Mouse (Mus musculus) intestine, postnatal 0 days (tissue): ENCODE results near the gene Trim38. TPM values are rescaled to one million over a fixed set of nuclear protein-coding genes. Genes with fewer than 3 reads are reported as not detected.

Experiments
- ATAC-seq: fragments of 200-750 bp; cut with Nextera tagmentation; 2 replicates; pipeline ENCODE4 v1.8.0; 2017; ENCODE audit warnings: mild to moderate bottlenecking, moderate TSS enrichment, moderate library complexity
- H3K27ac ChIP-seq: fragments of 300-500 bp; sonication (generic); 2 replicates; pipeline ENCODE4 v1.5.1; 2014; ENCODE audit warnings: mild to moderate bottlenecking, low read depth, low read length, moderate library complexity
- H3K27me3 ChIP-seq: fragments of 300-500 bp; sonication (generic); replicated peaks from 2 replicates; pipeline ENCODE4 v1.6.1; 2014; ENCODE audit warnings: low read length, mixed read lengths; ENCODE audit not compliant: control insufficient read depth, insufficient read depth
- H3K36me3 ChIP-seq: fragments of 300-500 bp; sonication (generic); 2 replicates; pipeline ENCODE4 v1.6.1; 2014; ENCODE audit warnings: mild to moderate bottlenecking, moderate library complexity; ENCODE audit not compliant: control insufficient read depth, insufficient read depth
- H3K4me1 ChIP-seq: fragments of 300-500 bp; sonication (generic); replicated peaks from 2 replicates; pipeline ENCODE4 v1.6.1; 2014; ENCODE audit warnings: antibody characterized with exemption, low read length, mixed read lengths; ENCODE audit not compliant: control insufficient read depth, insufficient read depth
- H3K4me2 ChIP-seq: fragments of 300-500 bp; sonication (generic); replicated peaks from 2 replicates; pipeline ENCODE4 v1.6.1; 2014; ENCODE audit warnings: low read depth, mild to moderate bottlenecking, moderate library complexity
- H3K4me3 ChIP-seq: fragments of 300-500 bp; sonication (generic); 2 replicates; pipeline ENCODE4 v1.5.1; 2014; ENCODE audit warnings: low read depth, low read length
- H3K9ac ChIP-seq: fragments of 300-500 bp; sonication (generic); 2 replicates; pipeline ENCODE4 v1.6.1; 2014; ENCODE audit warnings: mild to moderate bottlenecking, low read depth, low read length
- H3K9me3 ChIP-seq: fragments of 300-500 bp; sonication (generic); 2 replicates; pipeline ENCODE4 v1.6.1; 2016; ENCODE audit warnings: mixed run types; ENCODE audit not compliant: control insufficient read depth
- CTCF ChIP-seq: sonication (generic); IDR thresholded peaks from 2 replicates; pipeline ENCODE4 v1.5.1; 2016; ENCODE audit warnings: low read depth, mild to moderate bottlenecking, control low read depth, antibody characterized with exemption, moderate library complexity
- WGBS: fragments of 180-500 bp; shearing (Covaris S2); extraction: QIAGEN DNeasy Blood & Tissue Kit; methylation state at CpG from one replicate; pipeline ENCODE4 v1.1.7; 2014; 5-methylcytosine and 5-hydroxymethylcytosine counted together
- polyA plus RNA-seq: library from polyadenylated mRNA; unstranded; fragments of >200 nt; fragmentation: Nextera tagmentation; extraction: Ambion mirVana; gene quantifications from 2 replicates; pipeline ENCODE4 v1.2.1, GENCODE M21; 2015

Trim38 gene
- polyA plus RNA-seq, 1 experiment from 2014 or later = not detected

DNA sequence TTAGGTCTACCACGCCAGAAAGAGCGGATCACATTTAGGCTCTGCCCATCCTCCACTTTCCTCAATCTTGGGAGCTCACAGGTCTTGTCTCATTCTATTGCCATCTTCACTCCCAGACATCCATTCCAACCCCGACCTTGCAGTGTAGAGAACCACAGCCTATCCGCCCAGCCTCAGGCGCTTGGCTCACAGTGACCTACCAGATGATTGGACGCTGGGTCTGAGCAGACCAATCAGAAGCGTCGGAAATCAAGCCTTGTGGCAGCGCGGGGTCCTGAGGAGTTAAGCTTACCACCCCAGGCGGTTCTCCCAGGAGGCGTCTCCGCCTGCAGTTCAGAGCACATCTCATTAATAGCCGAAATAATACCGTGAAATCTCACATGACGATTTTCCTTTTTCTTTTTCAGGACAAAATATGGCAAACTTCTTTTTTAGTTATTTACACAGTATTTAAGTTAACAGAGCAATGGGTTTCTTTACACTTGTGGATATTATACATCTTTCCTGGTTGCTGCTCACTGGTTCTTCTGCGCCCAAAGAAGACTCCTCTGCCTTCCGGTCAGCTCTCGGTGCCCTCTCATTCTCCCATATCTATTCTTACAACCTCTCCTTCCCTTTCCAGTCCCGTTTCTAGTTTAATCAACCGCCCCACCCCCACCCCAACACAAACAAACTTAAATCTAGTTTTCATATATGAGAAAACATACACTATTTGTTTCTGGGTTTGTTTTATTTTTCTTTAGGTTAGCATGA, 3.0 kb downstream of the Trim38 start:
- no peaks in the 10 kb centered on the region for H3K4me1 ChIP-seq
- no peak overlapping the region for H3K9ac ChIP-seq
- no peak for TF ChIP-seq CTCF
- H3K36me3 ChIP-seq = no peaks in the 10 kb centered on the region
- WGBS = 26% methylated on average over 21 of the region's 21 CpGs
- no peaks in the 10 kb centered on the region for H3K9me3 ChIP-seq
- no peak overlapping the region; the same call in 1 of the 2 replicates for H3K4me3 ChIP-seq
- H3K27me3 ChIP-seq = no peaks in the 10 kb centered on the region
- peak; percentile 45; the same call in 1 of the 2 replicates for ATAC-seq
- peak overlapping the region; percentile 51 for H3K4me2 ChIP-seq
- no peak overlapping the region for H3K27ac ChIP-seq

DNA sequence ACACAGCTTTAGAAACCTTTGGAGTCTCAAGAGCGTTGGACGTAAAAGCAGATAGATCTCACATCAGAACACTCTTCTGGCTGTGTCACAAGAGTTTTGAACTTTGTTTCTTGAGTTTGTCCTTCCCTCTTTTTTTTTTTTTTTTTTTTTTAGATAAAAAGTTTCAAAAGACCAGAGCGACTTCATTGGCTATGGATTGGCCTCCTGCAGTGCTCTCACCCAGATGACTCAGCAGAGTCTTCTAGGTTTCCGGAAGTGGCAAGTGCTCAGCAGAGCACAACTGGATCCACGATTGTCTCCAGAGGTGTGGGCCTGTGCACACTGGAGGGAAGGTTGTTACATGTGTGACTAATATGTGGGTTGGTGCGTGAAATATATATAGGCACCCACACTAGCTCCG, 8.6 kb downstream of the Trim38 start:
- Histone ChIP-seq H3K4me2 (no peak overlapping the region), H3K9ac (no peak overlapping the region), H3K9me3 (no peaks in the 10 kb centered on the region), H3K27ac (no peak overlapping the region), H3K4me3 (no peak overlapping the region), H3K4me1 (no peaks in the 10 kb centered on the region), H3K36me3 (no peaks in the 10 kb centered on the region), H3K27me3 (no peaks in the 10 kb centered on the region)
- 84% methylated on average over 7 of the region's 7 CpGs for WGBS
- ATAC-seq = peak; percentile 59; the same call in 1 of the 2 replicates
- TF ChIP-seq CTCF = no peak

DNA sequence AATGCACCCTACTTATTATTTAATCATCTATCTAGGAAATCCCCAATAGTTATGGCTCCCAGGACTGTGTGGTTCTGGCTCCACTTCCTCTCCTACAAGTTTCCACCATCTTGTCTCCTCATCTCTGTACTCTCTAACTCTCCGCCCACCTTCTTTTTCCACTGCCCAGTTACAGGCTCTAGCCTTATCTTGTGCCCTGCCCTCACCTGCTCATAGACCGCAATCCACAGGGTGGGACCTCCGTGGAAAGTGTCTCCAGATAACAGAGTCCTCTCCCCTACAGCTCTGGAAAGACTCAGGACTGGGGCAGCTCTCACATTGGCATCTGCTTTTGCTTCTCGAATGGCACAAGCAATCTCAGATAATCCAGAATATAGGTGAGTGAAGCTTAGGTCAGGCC, 9.3 kb downstream of the Trim38 start:
- no peak overlapping the region for H3K4me2 ChIP-seq
- no peak for ATAC-seq
- 52% methylated on average over 4 of the region's 4 CpGs for WGBS
- H3K4me3 ChIP-seq = no peak overlapping the region
- H3K36me3 ChIP-seq = no peaks in the 10 kb centered on the region
- H3K9ac ChIP-seq = no peak overlapping the region
- no peak overlapping the region for H3K27ac ChIP-seq
- no peaks in the 10 kb centered on the region for H3K9me3 ChIP-seq
- no peaks in the 10 kb centered on the region for H3K27me3 ChIP-seq
- H3K4me1 ChIP-seq = no peaks in the 10 kb centered on the region
- no peak for TF ChIP-seq CTCF

DNA sequence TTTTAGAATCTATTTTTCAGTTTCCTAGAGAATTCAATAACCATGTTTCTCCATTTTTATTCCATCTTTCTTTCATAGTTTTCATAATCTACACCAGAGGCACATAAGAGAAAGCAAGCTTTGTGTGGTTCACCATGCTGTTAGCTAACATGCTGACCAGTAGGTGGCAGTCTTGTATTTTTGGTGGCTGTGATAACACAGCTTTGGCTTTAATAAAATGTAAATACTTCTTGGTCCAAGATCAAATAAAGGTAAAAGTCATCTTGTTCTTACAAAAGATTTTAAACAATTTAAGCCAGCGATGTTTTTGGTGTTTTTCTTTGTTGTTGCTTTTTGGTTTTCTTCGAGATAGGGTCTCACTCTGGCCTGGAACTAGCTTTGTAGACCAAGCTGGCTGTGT, 22.8 kb downstream of the Trim38 start:
- no peak overlapping the region for H3K4me3 ChIP-seq
- peak; percentile 88 for TF ChIP-seq CTCF
- no peaks in the 10 kb centered on the region for H3K36me3 ChIP-seq
- H3K4me2 ChIP-seq = no peak overlapping the region
- no peaks in the 10 kb centered on the region for H3K27me3 ChIP-seq
- H3K4me1 ChIP-seq = no peaks in the 10 kb centered on the region
- ATAC-seq = no peak
- 36% methylated on average over 2 of the region's 2 CpGs for WGBS
- H3K9ac ChIP-seq = no peak overlapping the region
- no peak overlapping the region for H3K27ac ChIP-seq
- no peaks in the 10 kb centered on the region for H3K9me3 ChIP-seq

DNA sequence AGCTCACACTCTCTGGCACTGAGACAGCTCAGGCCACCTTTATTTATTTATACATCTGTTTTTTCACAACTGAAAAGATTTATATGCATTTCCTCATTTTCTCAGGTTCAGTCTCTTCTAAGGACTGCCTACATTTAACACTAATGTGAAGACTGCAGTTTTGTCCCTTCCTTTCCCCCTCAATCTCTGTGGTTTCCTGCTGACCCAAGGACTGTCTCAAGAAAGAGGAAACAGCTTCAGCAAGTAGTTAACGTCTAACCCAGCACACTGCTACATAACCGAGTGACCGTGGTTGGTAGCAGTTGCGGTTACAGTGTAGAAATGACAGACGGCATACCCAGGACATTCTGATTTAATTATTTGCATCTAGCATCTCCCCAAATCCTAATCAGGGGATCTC, 29.7 kb downstream of the Trim38 start:
- WGBS = 69% methylated on average over 5 of the region's 5 CpGs
- Histone ChIP-seq H3K4me3 (no peak overlapping the region), H3K9ac (no peak overlapping the region), H3K4me2 (no peak overlapping the region), H3K9me3 (no peaks in the 10 kb centered on the region), H3K4me1 (no peaks in the 10 kb centered on the region), H3K36me3 (no peaks in the 10 kb centered on the region), H3K27ac (no peak overlapping the region), H3K27me3 (no peaks in the 10 kb centered on the region)
- no peak for ATAC-seq
- no peak for TF ChIP-seq CTCF

DNA sequence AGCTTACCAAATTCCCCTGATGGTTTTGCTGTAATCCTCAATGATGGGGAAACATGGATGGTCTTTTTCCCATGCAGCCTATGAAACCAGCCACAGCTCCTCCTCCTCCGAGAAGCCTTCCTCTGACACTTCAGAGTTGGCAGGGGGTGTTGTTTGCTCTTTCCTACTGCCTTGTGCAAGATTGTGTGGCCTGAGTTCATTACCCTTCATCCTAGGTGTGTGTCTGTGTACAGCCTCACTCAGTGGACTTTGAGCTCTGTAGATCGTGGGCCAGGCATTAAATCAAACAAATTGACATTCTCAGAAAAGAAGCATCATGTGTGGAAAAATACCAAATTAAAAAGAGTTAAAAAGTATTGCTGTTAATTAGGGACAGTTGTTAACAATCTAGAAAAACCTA, 34.8 kb downstream of the Trim38 start:
- H3K36me3 ChIP-seq = no peaks in the 10 kb centered on the region
- no peak for ATAC-seq
- H3K27ac ChIP-seq = no peak overlapping the region
- no peak overlapping the region for H3K9ac ChIP-seq
- TF ChIP-seq CTCF = no peak
- H3K4me1 ChIP-seq = no peaks in the 10 kb centered on the region
- H3K4me3 ChIP-seq = no peak overlapping the region
- no peaks in the 10 kb centered on the region for H3K27me3 ChIP-seq
- no peak overlapping the region for H3K4me2 ChIP-seq
- 35% methylated on average over 2 of the region's 2 CpGs for WGBS
- no peaks in the 10 kb centered on the region for H3K9me3 ChIP-seq
